Mouse (Mus musculus): ENCODE results near the gene Ssmem1.

Gene Ssmem1

GRCm38 (mm10) chr6:30509265-30510239 is at the start of gene Ssmem1, which contains the start of gene Tmem209:
Gene Ssmem1, plus strand, starts transcription at chr6:30509849.
Gene Tmem209, minus strand, starts transcription at chr6:30509783.
- DNase-seq = peak; percentile 98

GRCm38 (mm10) chr6:30460750-30461446 is 48.8 kb upstream of the Ssmem1 start:
- DNase-seq = peak; percentile 48

- no peak for DNase-seq
These were observed 47.8 kb upstream of the Ssmem1 start for GRCm38 (mm10) chr6:30461755-30462344.

- no peak for DNase-seq
These were observed 46.8 kb upstream of the Ssmem1 start for GRCm38 (mm10) chr6:30462822-30463221.

- DNase-seq = no peak
These were observed 44.1 kb upstream of the Ssmem1 start for GRCm38 (mm10) chr6:30465586-30465985.

GRCm38 (mm10) chr6:30468058-30468457 is 41.6 kb upstream of the Ssmem1 start:
- no peak for DNase-seq

- peak; percentile 45 for DNase-seq
These were observed 41.0 kb upstream of the Ssmem1 start for GRCm38 (mm10) chr6:30468684-30469083.

GRCm38 (mm10) chr6:30469370-30469769 is 40.3 kb upstream of the Ssmem1 start:
- no peak for DNase-seq

GRCm38 (mm10) chr6:30471706-30472105 is 37.9 kb upstream of the Ssmem1 start:
- DNase-seq = no peak

- no peak for DNase-seq
These were observed 33.5 kb upstream of the Ssmem1 start for GRCm38 (mm10) chr6:30476025-30476765.

- DNase-seq = no peak
These were observed 32.4 kb upstream of the Ssmem1 start for GRCm38 (mm10) chr6:30477210-30477714.

GRCm38 (mm10) chr6:30477784-30478183 is 31.9 kb upstream of the Ssmem1 start:
- DNase-seq = no peak

GRCm38 (mm10) chr6:30479418-30479817 is 30.2 kb upstream of the Ssmem1 start:
- DNase-seq = no peak

GRCm38 (mm10) chr6:30482908-30483307 is 26.7 kb upstream of the Ssmem1 start:
- DNase-seq = no peak

- DNase-seq = no peak
These were observed 23.1 kb upstream of the Ssmem1 start for GRCm38 (mm10) chr6:30486504-30486903.

- DNase-seq = no peak
These were observed 10.6 kb upstream of the Ssmem1 start for GRCm38 (mm10) chr6:30499049-30499448.

- DNase-seq = no peak
These were observed 825 bp upstream of the Ssmem1 start for GRCm38 (mm10) chr6:30508824-30509223.

- DNase-seq = peak; percentile 7
These were observed 642 bp downstream of the Ssmem1 start for GRCm38 (mm10) chr6:30510291-30510690.

- no peak for DNase-seq
These were observed 4.6 kb downstream of the Ssmem1 start for GRCm38 (mm10) chr6:30514242-30514641.

GRCm38 (mm10) chr6:30520400-30520799 is 10.8 kb downstream of the Ssmem1 start:
- DNase-seq = no peak

- peak; percentile 27 for DNase-seq
These were observed 16.0 kb downstream of the Ssmem1 start for GRCm38 (mm10) chr6:30525456-30526332.
